Mouse (Mus musculus): ENCODE measurements around the gene Gm7030. TPM values are rescaled to one million over a fixed set of nuclear protein-coding genes. Genes with fewer than 3 reads are reported as not detected.
"Not testable (repeated sequence)": the region's sequence is repeated elsewhere in the genome, so short reads cannot be mapped to it uniquely, and the experiment has no call there.

The Gm7030 gene
- polyA plus RNA-seq, 1 experiment from 2014 or later = not detected

DNA sequence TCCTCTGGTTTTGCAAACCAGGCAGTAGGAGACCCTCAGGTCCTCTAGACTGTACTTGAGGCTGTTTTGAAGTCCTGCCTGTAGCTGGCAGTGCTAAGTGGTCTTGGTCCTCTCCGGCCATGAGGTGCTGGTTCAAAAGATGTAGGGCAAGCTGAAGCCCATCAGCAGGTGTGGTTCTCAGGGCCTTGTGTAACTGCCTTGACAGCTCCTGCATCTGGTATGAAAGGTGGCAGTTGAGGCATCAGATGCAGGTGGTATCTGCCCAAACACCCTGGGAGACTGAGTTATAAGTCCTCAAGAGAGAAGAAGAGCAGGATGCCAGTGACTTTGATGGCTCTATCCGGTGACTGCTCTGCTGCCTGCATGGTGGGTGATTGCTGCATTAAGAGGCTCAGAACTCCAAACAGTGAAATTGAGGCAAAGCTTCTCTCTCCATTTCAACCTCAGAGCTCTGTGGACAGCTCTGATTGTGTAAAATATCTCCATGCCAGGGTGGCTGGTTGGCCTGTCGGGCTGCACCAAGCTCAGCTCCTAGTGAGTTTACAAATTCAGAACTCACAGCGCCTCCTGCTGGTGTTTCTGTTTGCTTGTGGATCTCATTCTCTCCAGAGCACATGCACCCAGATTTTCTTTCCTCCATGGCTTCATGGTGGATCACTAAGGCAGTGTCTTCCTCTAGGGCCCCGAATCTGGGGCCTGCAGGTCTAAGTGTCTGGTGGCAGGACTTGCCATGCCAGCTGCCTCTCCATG lies 2.5 kb upstream of the Gm7030 start:
- TF ChIP-seq CTCF (IDR thresholded peaks at IDR 0.05; ENCODE audit: low read depth) (peak; percentile 20; the same call in 1 of the 2 replicates), EP300 (IDR thresholded peaks at IDR 0.05; ENCODE audit: low read depth) (no peak)
- DNase-seq (no peak), ATAC-seq (no peak)
- Histone ChIP-seq H3K36me3 (replicated peaks; ENCODE audit: insufficient read depth, low read length) (no peaks in the 10 kb centered on the region), H3K4me1 (ENCODE audit: insufficient read depth) (0 out of 2 replicates have a peak, but pooled peaks cover 2% of the 10 kb centered on the region), H3K27me3 (ENCODE audit: insufficient read depth, low read length) (no peaks in the 10 kb centered on the region), H3K27ac (ENCODE audit: low read depth) (no peak overlapping the region), H3K9me3 (ENCODE audit: low read length) (no peaks in the 10 kb centered on the region), H3K9ac (replicated peaks) (no peak overlapping the region), H3K4me2 (ENCODE audit: low read depth, low read length) (no peak overlapping the region), H3K4me3 (ENCODE audit: low read depth, low read length) (no peak overlapping the region)
- WGBS (ENCODE audit: insufficient replicate concordance) = 70% methylated on average over 5 of the region's 5 CpGs

DNA sequence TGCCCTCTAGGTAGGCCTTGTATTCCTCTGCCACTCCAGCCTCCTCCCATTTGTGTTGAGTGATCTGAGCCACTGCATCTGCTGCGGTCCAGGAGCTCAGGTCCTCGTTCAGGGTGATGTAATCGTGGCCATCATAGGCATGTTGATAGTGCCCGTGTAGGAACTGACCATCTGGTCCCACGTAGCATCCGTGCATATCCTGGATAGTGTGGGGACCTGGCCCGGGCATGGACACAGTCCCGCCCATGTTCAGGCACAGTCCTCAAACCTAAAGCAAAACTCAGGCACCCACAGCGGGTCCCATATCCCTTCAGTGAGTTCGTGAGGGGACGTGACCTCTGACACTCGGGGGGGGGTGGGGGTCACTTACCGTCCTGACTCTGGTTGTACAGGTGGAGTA lies 700 bp downstream of the Gm7030 start:
- H3K4me2 ChIP-seq (ENCODE audit: low read depth, low read length); H3K36me3 ChIP-seq (replicated peaks; ENCODE audit: insufficient read depth, low read length); H3K27me3 ChIP-seq (ENCODE audit: insufficient read depth, low read length); H3K27ac ChIP-seq (ENCODE audit: low read depth); H3K9me3 ChIP-seq (ENCODE audit: low read length); ATAC-seq; H3K9ac ChIP-seq (replicated peaks); H3K4me1 ChIP-seq (ENCODE audit: insufficient read depth); H3K4me3 ChIP-seq (ENCODE audit: low read depth, low read length); DNase-seq: not testable (repeated sequence)
- WGBS (ENCODE audit: insufficient replicate concordance) = 58% methylated on average over 10 of the region's 13 CpGs

DNA sequence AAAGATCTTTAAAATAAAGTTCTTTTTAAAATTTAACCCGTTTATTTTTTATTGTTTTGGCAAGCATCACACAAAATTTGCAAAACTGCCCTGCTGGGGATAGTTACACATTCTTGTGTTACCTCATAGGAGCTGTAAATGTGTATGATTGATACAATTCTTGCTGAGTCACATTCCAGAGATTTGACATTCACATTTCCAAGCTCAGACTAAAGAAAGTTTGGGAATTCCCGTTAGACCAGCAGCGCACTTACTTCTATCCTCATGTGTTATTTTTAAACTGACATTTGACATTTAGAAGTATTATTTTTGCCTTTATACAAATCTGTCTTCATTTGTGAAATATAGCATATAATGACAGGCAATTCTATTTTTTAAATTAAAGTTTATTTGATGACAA lies 5.1 kb downstream of the Gm7030 start:
- WGBS (ENCODE audit: insufficient replicate concordance) = 67% methylated on average over 3 of the region's 3 CpGs
- not testable (repeated sequence) for H3K36me3 ChIP-seq (replicated peaks; ENCODE audit: insufficient read depth, low read length)

DNA sequence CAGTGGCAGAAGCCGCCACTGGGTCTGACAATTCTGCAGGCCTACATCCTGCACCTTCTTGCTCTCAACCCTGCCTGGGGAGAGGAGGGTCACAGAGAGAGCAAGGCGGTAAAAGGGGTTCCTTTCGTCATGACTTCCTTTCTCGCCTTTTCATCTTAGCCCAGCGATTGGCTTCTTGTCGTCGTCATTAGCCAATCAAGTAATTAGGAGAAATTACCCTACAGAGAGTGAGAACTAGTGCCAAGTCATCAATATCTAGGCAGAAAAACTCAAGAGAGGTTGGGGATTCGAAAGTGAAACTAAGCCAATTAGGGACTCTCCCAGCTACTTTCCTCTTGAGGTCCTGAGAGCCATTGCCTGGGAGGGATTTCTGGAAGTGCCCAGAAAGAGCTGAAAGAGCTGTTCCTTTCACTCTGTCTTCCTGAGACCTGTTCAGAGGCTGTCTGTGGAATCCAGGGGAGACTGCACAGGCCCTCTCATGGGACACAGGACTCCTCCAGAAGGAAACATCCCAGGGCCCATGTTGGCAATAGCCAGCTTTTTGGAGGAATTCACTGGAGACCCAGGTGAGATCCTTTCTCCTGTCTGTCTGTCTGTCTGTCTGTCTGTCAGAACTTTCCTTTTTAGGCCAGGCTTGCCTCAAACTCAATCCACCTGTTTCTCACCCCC lies 7.7 kb downstream of the Gm7030 start, which contains the start of gene Gm19684:
Gene Gm19684, plus strand, starts transcription at position 327 of the 669 bp plus-strand sequence.
- Histone ChIP-seq H3K4me2 (ENCODE audit: low read depth, low read length) (peak within 1 kb of the TSS; percentile 49), H3K4me3 (ENCODE audit: low read depth, low read length) (peak within 1 kb of the TSS; percentile 28)
- WGBS (ENCODE audit: insufficient replicate concordance) = 3% methylated on average over 8 of the region's 8 CpGs
- ATAC-seq (peak; percentile 91), DNase-seq (peak; percentile 43)
- H3K27ac ChIP-seq (ENCODE audit: low read depth); H3K27me3 ChIP-seq (ENCODE audit: insufficient read depth, low read length); H3K36me3 ChIP-seq (replicated peaks; ENCODE audit: insufficient read depth, low read length); H3K4me1 ChIP-seq (ENCODE audit: insufficient read depth); H3K9me3 ChIP-seq (ENCODE audit: low read length); H3K9ac ChIP-seq (replicated peaks): not testable (repeated sequence)

More for the DNA sequence above, 5.1 kb downstream of the Gm7030 start:
- not testable (repeated sequence) for H3K9me3 ChIP-seq (ENCODE audit: low read length); H3K4me1 ChIP-seq (ENCODE audit: insufficient read depth); H3K27me3 ChIP-seq (ENCODE audit: insufficient read depth, low read length); H3K4me2 ChIP-seq (ENCODE audit: low read depth, low read length); H3K4me3 ChIP-seq (ENCODE audit: low read depth, low read length); H3K9ac ChIP-seq (replicated peaks); DNase-seq; H3K27ac ChIP-seq (ENCODE audit: low read depth); ATAC-seq

DNA sequence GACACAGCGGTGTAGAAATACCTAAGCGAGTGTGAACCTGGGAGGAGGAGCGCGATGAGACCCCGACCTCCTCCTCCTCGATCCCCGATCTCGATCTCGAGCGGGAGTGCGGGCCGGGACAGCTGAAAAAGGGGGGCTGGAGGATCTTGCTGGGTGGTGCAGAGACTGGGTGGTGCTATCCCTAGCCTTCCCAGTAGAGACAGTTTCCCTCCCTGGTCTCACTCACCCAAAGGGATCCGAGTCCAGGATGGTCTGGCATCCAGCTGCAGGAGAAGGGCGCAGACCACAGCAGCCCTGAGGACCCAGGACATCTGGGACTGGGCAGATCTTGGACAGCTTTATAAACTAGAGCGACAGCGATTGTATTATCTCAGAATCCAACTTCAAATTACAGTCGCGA lies 8.4 kb downstream of the Gm7030 start:
- not testable (repeated sequence) for H3K9ac ChIP-seq (replicated peaks); H3K27me3 ChIP-seq (ENCODE audit: insufficient read depth, low read length); H3K4me1 ChIP-seq (ENCODE audit: insufficient read depth); H3K9me3 ChIP-seq (ENCODE audit: low read length); H3K27ac ChIP-seq (ENCODE audit: low read depth); DNase-seq; H3K36me3 ChIP-seq (replicated peaks; ENCODE audit: insufficient read depth, low read length)
- peak; percentile 47 for ATAC-seq
- Histone ChIP-seq H3K4me2 (ENCODE audit: low read depth, low read length) (peak overlapping the region; percentile 49), H3K4me3 (ENCODE audit: low read depth, low read length) (peak overlapping the region; percentile 28; the same call in 1 of the 2 replicates)
- WGBS (ENCODE audit: insufficient replicate concordance) = 25% methylated on average over 18 of the region's 18 CpGs

DNA sequence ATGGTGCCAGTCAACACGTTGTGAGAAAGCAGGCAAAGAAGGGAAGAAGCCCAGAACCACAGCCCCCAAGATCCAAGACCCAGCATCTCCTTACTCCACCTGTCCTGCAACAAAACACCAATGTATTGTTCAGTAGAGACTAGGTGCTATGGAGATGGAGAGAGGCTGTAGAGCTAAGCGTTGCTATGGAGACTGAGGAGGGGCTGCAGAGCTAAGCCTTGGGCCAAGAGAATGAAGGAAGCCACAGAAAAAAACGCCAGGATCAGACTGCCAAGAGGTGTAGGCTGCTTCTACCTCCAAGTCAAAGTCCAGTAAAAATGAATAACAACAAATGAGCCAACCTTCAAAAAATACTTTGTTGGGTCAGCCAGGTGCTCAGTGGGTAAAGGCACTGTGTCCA lies 12.7 kb downstream of the Gm7030 start:
- not testable (repeated sequence) for H3K4me1 ChIP-seq (ENCODE audit: insufficient read depth); H3K9me3 ChIP-seq (ENCODE audit: low read length); H3K27ac ChIP-seq (ENCODE audit: low read depth); ATAC-seq; H3K36me3 ChIP-seq (replicated peaks; ENCODE audit: insufficient read depth, low read length); H3K4me3 ChIP-seq (ENCODE audit: low read depth, low read length); DNase-seq; H3K9ac ChIP-seq (replicated peaks); H3K4me2 ChIP-seq (ENCODE audit: low read depth, low read length); H3K27me3 ChIP-seq (ENCODE audit: insufficient read depth, low read length)
- WGBS (ENCODE audit: insufficient replicate concordance) = 32% methylated on average over 3 of the region's 3 CpGs
